ENCODE assay signal across 12 mouse cellular contexts in the genomic region with DNA sequence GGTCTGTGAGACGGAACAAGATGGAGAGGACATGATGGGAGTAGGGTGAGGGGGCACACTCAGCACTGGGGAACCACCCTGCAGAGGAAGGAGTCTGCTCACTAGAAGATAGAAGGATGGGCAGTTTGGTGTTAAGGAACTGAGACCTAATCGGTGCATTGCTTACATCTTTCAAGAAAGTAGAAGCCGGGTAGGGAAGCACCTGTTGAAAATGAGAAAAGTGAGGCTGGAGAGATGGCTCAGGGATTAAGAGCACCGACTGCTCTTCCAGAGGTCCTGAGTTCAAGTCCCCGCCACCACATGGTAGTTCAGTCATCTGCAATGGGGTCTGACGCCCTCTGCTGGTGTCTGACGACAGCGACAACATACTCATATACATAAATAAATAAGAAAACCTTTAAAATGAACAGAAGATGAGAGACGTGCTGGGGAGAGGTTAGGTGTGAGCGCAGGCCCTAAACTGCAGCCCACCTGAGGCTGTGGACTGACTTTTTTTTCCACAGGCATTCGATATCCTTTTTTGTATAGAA. TPM values are rescaled to one million over a fixed set of nuclear protein-coding genes. Genes with fewer than 3 reads are reported as not detected.
DNase-seq lines count a peak whose midpoint lies in the region; ATAC-seq and TF ChIP-seq lines count a peak whose summit lies in the region.
"Had no signal": no experiment of that assay in that cellular context is flagged by ENCODE, and none has a peak within 500 bp of the region (broad histone marks: within the 10 kb centered on the region; RNA-seq: fewer than 3 reads in every experiment).

No protein-coding gene starts in this region.

- TF ChIP-seq CTCF in G1E (IDR thresholded peaks at IDR 0.05; ENCODE audit: low read depth, low read length): peak; percentile 22

- no peaks in the 10 kb centered on the region for H3K27me3 ChIP-seq in G1E (ENCODE audit: insufficient read depth, low read length)
- H3K27me3 ChIP-seq in liver, embryonic 16.5 days (ENCODE audit: control insufficient read depth, insufficient read depth, low read depth, low read length): no peaks in the 10 kb centered on the region
- no peaks in the 10 kb centered on the region; the same call in 1 of the 2 replicates for H3K27me3 ChIP-seq in forebrain, embryonic 12.5 days
- H3K27me3 ChIP-seq: midbrain, embryonic 13.5 days had no signal

- no peak for ATAC-seq in G1E (ENCODE audit: extremely low read depth, insufficient number of reproducible peaks, low FRiP score, poor library complexity, severe bottlenecking)
- ATAC-seq in liver, embryonic 16.5 days (ENCODE audit: low read depth): no peak
- no peak for ATAC-seq in forebrain, embryonic 12.5 days (ENCODE audit: low FRiP score)
- ATAC-seq: midbrain, embryonic 13.5 days had no signal

- H3K4me1 ChIP-seq in G1E (ENCODE audit: insufficient read depth, low read depth, low read length): peaks cover 55% of the 10 kb centered on the region
- peaks cover 43% of the 10 kb centered on the region for H3K4me1 ChIP-seq in liver, embryonic 16.5 days (ENCODE audit: control insufficient read depth, low read depth, low read length)
- H3K4me1 ChIP-seq in forebrain, embryonic 12.5 days: peaks cover 11% of the 10 kb centered on the region

- H3K9ac ChIP-seq in liver, embryonic 16.5 days (ENCODE audit: low read depth, low read length): no peak overlapping the region; the same call in 1 of the 2 replicates
- H3K9ac ChIP-seq in forebrain, embryonic 12.5 days: no peak overlapping the region
- H3K9ac ChIP-seq: midbrain, embryonic 13.5 days had no signal

- H3K4me3 ChIP-seq in G1E (ENCODE audit: low read depth, low read length): no peak overlapping the region
- no peak overlapping the region for H3K4me3 ChIP-seq in liver, embryonic 16.5 days (ENCODE audit: low read depth, low read length)
- no peak overlapping the region for H3K4me3 ChIP-seq in forebrain, embryonic 12.5 days (replicated peaks)
- H3K4me3 ChIP-seq: heart, embryonic 10.5 days; midbrain, embryonic 13.5 days had no signal

- H3K36me3 ChIP-seq in G1E (replicated peaks): peaks cover 39% of the 10 kb centered on the region
- H3K36me3 ChIP-seq in liver, embryonic 16.5 days (ENCODE audit: control insufficient read depth, insufficient read depth): no peaks in the 10 kb centered on the region
- no peaks in the 10 kb centered on the region for H3K36me3 ChIP-seq in forebrain, embryonic 12.5 days (replicated peaks)
- H3K36me3 ChIP-seq: heart, embryonic 10.5 days; midbrain, embryonic 13.5 days had no signal

- peak overlapping the region; percentile 66 for H3K27ac ChIP-seq in liver, embryonic 16.5 days (ENCODE audit: low read length)
- H3K27ac ChIP-seq in forebrain, embryonic 12.5 days: no peak overlapping the region
- H3K27ac ChIP-seq: heart, embryonic 10.5 days; midbrain, embryonic 13.5 days had no signal

- peak; percentile 26 for DNase-seq in heart, postnatal 4 days
- DNase-seq in heart, adult 8-10 months (ENCODE audit: low spot score): no peak
- DNase-seq in 416B (ENCODE audit: low read depth) (peak; percentile 65), G1E (ENCODE audit: low spot score) (no peak)
- no peak for DNase-seq in cerebellum, postnatal 25 days
- DNase-seq in testis, postnatal 14 days (ENCODE audit: low spot score): no peak
- DNase-seq: cerebellum, adult 11-12 months; kidney, adult 11 months had no signal

- peaks cover 15% of the 10 kb centered on the region for H3K9me3 ChIP-seq in G1E (replicated peaks)
- no peaks in the 10 kb centered on the region for H3K9me3 ChIP-seq in liver, embryonic 16.5 days (replicated peaks; ENCODE audit: control insufficient read depth, low read length)
- no peaks in the 10 kb centered on the region for H3K9me3 ChIP-seq in forebrain, embryonic 12.5 days
- H3K9me3 ChIP-seq: heart, embryonic 10.5 days had no signal

- WGBS in liver, embryonic 16.5 days (ENCODE audit: insufficient replicate concordance): 73% methylated on average over 11 of the region's 11 CpGs
- 71% methylated on average over 11 of the region's 11 CpGs for WGBS in forebrain, embryonic 12.5 days

- H3K4me2 ChIP-seq in liver, embryonic 16.5 days (ENCODE audit: low read depth, low read length): no peak overlapping the region
- H3K4me2 ChIP-seq in forebrain, embryonic 12.5 days: no peak overlapping the region
- H3K4me2 ChIP-seq: midbrain, embryonic 13.5 days had no signal

RNA-seq across cellular contexts. Expression of gene Ifnar1, which starts 25.1 kb away (rescaled TPM):
- 10 to 100 TPM; 50.3 to 56.0 TPM for total RNA-seq in heart, postnatal 4 days (2021)
- 10 to 100 TPM; 18.7 to 28.6 (median 22.0) TPM for total RNA-seq in heart, adult 8-10 months (2022)
- 73.0 and 103 TPM in 2 replicates for total RNA-seq in G1E (2014; fragmentation: Nextera tagmentation)
- total RNA-seq in G1E (2017): 65.5 and 72.3 TPM in 2 replicates
- polyA plus RNA-seq in G1E (2012): 15.1 and 16.2 TPM in 2 replicates
- 21.3 and 25.0 TPM in 2 replicates for polyA plus RNA-seq in liver, embryonic 16.5 days (2015; fragmentation: Nextera tagmentation; extraction: Ambion mirVana)
- 54.7 and 57.7 TPM in 2 replicates for polyA plus RNA-seq in forebrain, embryonic 12.5 days (2016; fragmentation: Nextera tagmentation; extraction: Ambion mirVana)

RNA-seq across cellular contexts. Expression of gene Il10rb, which starts 53.9 kb away (rescaled TPM):
- total RNA-seq in heart, postnatal 4 days (2021): 10 to 100 TPM; 66.2 to 67.4 TPM
- total RNA-seq in heart, adult 8-10 months (2022): 100 to 1,000 TPM; 116 to 131 (median 129) TPM
- total RNA-seq in G1E (2014; fragmentation: Nextera tagmentation): 137 and 144 TPM in 2 replicates
- 87.8 and 101 TPM in 2 replicates for total RNA-seq in G1E (2017)
- polyA plus RNA-seq in G1E (2012): 16.7 and 18.3 TPM in 2 replicates
- 32.3 and 33.6 TPM in 2 replicates for polyA plus RNA-seq in liver, embryonic 16.5 days (2015; fragmentation: Nextera tagmentation; extraction: Ambion mirVana)
- 5.8 and 6.3 TPM in 2 replicates for polyA plus RNA-seq in forebrain, embryonic 12.5 days (2016; fragmentation: Nextera tagmentation; extraction: Ambion mirVana)

Comparison
In these comparisons a context has a peak if more than half of its experiments do, and no peak if none do; other contexts are left out.
1. DNase-seq: peak in heart, postnatal 4 days (single experiment) and 416B (single experiment); none in heart, adult 8-10 months (single experiment), G1E (single experiment), cerebellum, postnatal 25 days (0 of 2) and testis, postnatal 14 days (single experiment).